ENCODE assay signal across 17 mouse cellular contexts in the genomic region with DNA sequence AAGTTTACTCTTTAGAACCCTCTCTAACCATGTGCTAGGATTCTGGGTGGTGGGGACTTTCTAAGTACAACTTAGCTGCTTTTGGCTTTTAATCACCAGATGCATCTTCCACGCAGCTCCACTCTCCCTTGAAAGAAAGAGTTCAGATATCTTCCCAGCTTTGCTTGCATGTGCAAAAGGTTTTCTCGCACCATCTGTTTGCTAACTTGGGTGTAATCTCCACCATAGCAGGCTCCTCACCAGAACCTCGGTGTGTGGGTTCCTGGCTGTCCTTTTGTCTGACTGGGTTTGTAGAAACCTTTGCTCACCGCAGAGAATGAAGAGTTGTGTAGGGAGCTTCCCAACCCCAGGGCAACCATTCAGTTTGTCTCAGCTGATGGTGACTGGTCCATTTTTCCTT.
"Had no signal": no experiment of that assay in that cellular context is flagged by ENCODE, and none has a peak within 500 bp of the region (broad histone marks: within the 10 kb centered on the region; RNA-seq: fewer than 3 reads in every experiment).

No protein-coding gene starts in this region.

- ATAC-seq: inflammation-experienced regulatory T-cells, adult 6 months; intestine, embryonic 16.5 days; liver, embryonic 12.5 days; midbrain, embryonic 13.5 days; midbrain, embryonic 16.5 days had no signal

- DNase-seq: kidney, adult 18-20 months; kidney, adult 9 months; kidney, postnatal 14 days; kidney, postnatal 4 days; liver; lung, adult 18-20 months; lung, postnatal 10 days; lung, postnatal 36 days; retina, postnatal 1 day; spleen, adult 18-20 months; thymus, adult 18-20 months; thymus, postnatal 36 days had no signal
